Mouse (Mus musculus) CH12.LX (cell line): Measurements from ENCODE around the gene Ddx23. TPM values are rescaled to one million over a fixed set of nuclear protein-coding genes. Genes with fewer than 3 reads are reported as not detected.

Experiments used
- DNase-seq: peaks from one replicate; pipeline ENCODE4 v3.0.0-alpha.2; 2013; ENCODE audit errors: extremely low read depth
- H3K27ac ChIP-seq: 2 replicates; pipeline ENCODE4 v1.5.1; 2012; ENCODE audit warnings: low read depth, mild to moderate bottlenecking, control low read depth, moderate library complexity; ENCODE audit not compliant: insufficient read depth
- H3K27me3 ChIP-seq: replicated peaks from 2 replicates; pipeline ENCODE3; 2012; ENCODE audit warnings: inconsistent platforms
- H3K36me3 ChIP-seq, 2 experiments: replicated peaks in 1 of 2; 2 replicates each; pipeline versions ENCODE3 to v1.6.1; 2012; ENCODE audit warnings: inconsistent platforms in 1 of 2, low read length in 1 of 2, mild to moderate bottlenecking in 1 of 2, mixed read lengths in 1 of 2, moderate library complexity in 1 of 2; ENCODE audit not compliant: control insufficient read depth in 1 of 2, insufficient read depth in 1 of 2
- H3K4me1 ChIP-seq, 2 experiments: 2 replicates each; pipeline ENCODE4 v1.6.1; 2012; ENCODE audit warnings: inconsistent platforms in 1 of 2, moderate library complexity in 1 of 2; ENCODE audit not compliant: insufficient read depth in 2 of 2, control insufficient read depth in 1 of 2
- H3K4me2 ChIP-seq: 2 replicates; pipeline ENCODE4 v1.6.1; 2012; ENCODE audit warnings: low read depth, mild to moderate bottlenecking, control low read depth; ENCODE audit not compliant: poor library complexity, insufficient read depth, severe bottlenecking
- H3K4me3 ChIP-seq, 3 experiments: fragments of 150-350 bp in 1 of 3; sonication (generic) in 1 of 3; replicated peaks in 1 of 3; 2 replicates each; pipeline versions ENCODE3 to v1.5.1; 2011 to 2012; ENCODE audit warnings: low read depth in 2 of 3, low read length in 2 of 3, mild to moderate bottlenecking in 2 of 3, moderate library complexity in 2 of 3, control low read depth in 1 of 3, improper control_type of control experiment in 1 of 3, inconsistent platforms in 1 of 3, mixed read lengths in 1 of 3; ENCODE audit not compliant: poor library complexity in 1 of 3
- H3K79me2 ChIP-seq: replicated peaks from 2 replicates; pipeline ENCODE4 v1.6.1; 2012; ENCODE audit warnings: mild to moderate bottlenecking, moderate library complexity; ENCODE audit not compliant: control insufficient read depth, poor library complexity, insufficient read depth, severe bottlenecking; ENCODE audit errors: extremely low read depth
- H3K9ac ChIP-seq: 2 replicates; pipeline ENCODE4 v1.6.1; 2012; ENCODE audit warnings: low read depth, mild to moderate bottlenecking, control low read depth, moderate library complexity; ENCODE audit not compliant: insufficient read depth
- H3K9me3 ChIP-seq: replicated peaks from 2 replicates; pipeline ENCODE3; 2012; ENCODE audit warnings: low read length, inconsistent platforms, mixed read lengths
- BHLHE40 ChIP-seq: IDR thresholded peaks from 2 replicates; pipeline ENCODE4 v1.6.1; 2011; ENCODE audit warnings: mild to moderate bottlenecking, low read depth, low read length, improper control_type of control experiment
- CHD2 ChIP-seq: IDR thresholded peaks from 2 replicates; pipeline ENCODE4 v1.6.1; 2011; ENCODE audit warnings: low read length, improper control_type of control experiment
- E2F4 ChIP-seq: IDR thresholded peaks from 2 replicates; pipeline ENCODE4 v1.6.1; 2011; ENCODE audit warnings: low read depth, low read length, improper control_type of control experiment; ENCODE audit not compliant: insufficient replicate concordance
- EP300 ChIP-seq: IDR thresholded peaks from 2 replicates; pipeline ENCODE4 v1.6.1; 2011; ENCODE audit warnings: low read length, improper control_type of control experiment
- GABPA ChIP-seq: IDR thresholded peaks from 2 replicates; pipeline ENCODE4 v1.6.1; 2012; ENCODE audit warnings: low read depth, low read length, improper control_type of control experiment, inconsistent platforms; ENCODE audit not compliant: insufficient replicate concordance
- JUND ChIP-seq: conservative IDR thresholded peaks from 2 replicates; pipeline ENCODE4 v1.6.1; 2011; ENCODE audit warnings: low read depth, low read length, improper control_type of control experiment
- MAZ ChIP-seq: IDR thresholded peaks from 2 replicates; pipeline ENCODE4 v1.6.1; 2012; ENCODE audit warnings: low read depth, mild to moderate bottlenecking, inconsistent platforms, low read length, improper control_type of control experiment, moderate library complexity
- MXI1 ChIP-seq: IDR thresholded peaks from 2 replicates; pipeline ENCODE4 v1.6.1; 2011; ENCODE audit warnings: mild to moderate bottlenecking, low read depth, low read length, improper control_type of control experiment
- MYC ChIP-seq: IDR thresholded peaks from 2 replicates; pipeline ENCODE4 v1.6.1; 2011; ENCODE audit warnings: low read depth, mild to moderate bottlenecking, improper control_type of control experiment, low read length
- NELFE ChIP-seq: IDR thresholded peaks from 2 replicates; pipeline ENCODE4 v1.6.1; 2011; ENCODE audit warnings: low read depth, low read length, improper control_type of control experiment
- POLR2AphosphoS2 ChIP-seq: IDR thresholded peaks from 2 replicates; pipeline ENCODE4 v1.6.1; 2011; ENCODE audit warnings: low read depth, low read length, improper control_type of control experiment
- RAD21 ChIP-seq: IDR thresholded peaks from 2 replicates; pipeline ENCODE4 v1.6.1; 2011; ENCODE audit warnings: low read depth, mild to moderate bottlenecking, low read length, improper control_type of control experiment, moderate library complexity
- RCOR1 ChIP-seq: conservative IDR thresholded peaks from 2 replicates; pipeline ENCODE4 v1.6.1; 2012; ENCODE audit warnings: low read depth, mild to moderate bottlenecking, inconsistent platforms, low read length, improper control_type of control experiment
- SMC3 ChIP-seq: IDR thresholded peaks from 2 replicates; pipeline ENCODE4 v1.6.1; 2011; ENCODE audit warnings: low read depth, low read length, improper control_type of control experiment
- TBP ChIP-seq: conservative IDR thresholded peaks from 2 replicates; pipeline ENCODE4 v1.6.1; 2011; ENCODE audit warnings: low read depth, low read length, improper control_type of control experiment
- UBTF ChIP-seq: IDR thresholded peaks from 2 replicates; pipeline ENCODE4 v1.6.1; 2012; ENCODE audit warnings: low read depth, mild to moderate bottlenecking, inconsistent platforms, low read length, improper control_type of control experiment, moderate library complexity
- USF2 ChIP-seq: conservative IDR thresholded peaks from 2 replicates; pipeline ENCODE4 v1.6.1; 2011; ENCODE audit warnings: low read depth, low read length, improper control_type of control experiment
- ZC3H11A ChIP-seq: IDR thresholded peaks from 2 replicates; pipeline ENCODE4 v1.6.1; 2012; ENCODE audit warnings: low read depth, mild to moderate bottlenecking, inconsistent platforms, low read length, improper control_type of control experiment
- ZKSCAN1 ChIP-seq: IDR thresholded peaks from 2 replicates; pipeline ENCODE4 v1.6.1; 2012; ENCODE audit warnings: low read depth, inconsistent platforms, low read length, improper control_type of control experiment, borderline replicate concordance
- ZNF384 ChIP-seq: IDR thresholded peaks from 2 replicates; pipeline ENCODE4 v1.6.1; 2012; ENCODE audit warnings: low read depth, low read length, improper control_type of control experiment, inconsistent platforms
- dilution Hi-C: fragments of 300-500 bp; cut with MboI; formaldehyde crosslinking; loops from 2 replicates; pipeline ENCODE4 v1.14.3; 2020; ENCODE audit warnings: low sequenced_read_pairs; ENCODE audit not compliant: extremely low pct_unique_long_range_greater_than_20kb, extremely low pct_ligation_motif_present
- in situ Hi-C: fragments of 300-500 bp; cut with MboI; formaldehyde crosslinking; loops from 3 replicates; pipeline ENCODE4 v1.14.3; 2019; ENCODE audit warnings: low sequenced_read_pairs, low pct_ligation_motif_present, low pct_unique_long_range_greater_than_20kb, mixed read lengths
- polyA plus RNA-seq: library from polyadenylated mRNA; unstranded; fragments of >175 nt; gene quantifications from 2 replicates; pipeline ENCODE4 v1.2.1, GENCODE M21; 2012; ENCODE audit warnings: low read depth; ENCODE audit not compliant: insufficient read length
- total RNA-seq, 2 experiments: library from RNA; depleted of rRNA; stranded (reverse); fragments of 300-350 nt in 1 of 2; fragments of >200 nt in 1 of 2; gene quantifications; 2 replicates each; pipeline ENCODE4 v1.2.3; 2012 to 2014

Gene Ddx23
- total and polyA plus RNA-seq, 3 experiments: 58.5 to 148 (median 103) TPM

DNA sequence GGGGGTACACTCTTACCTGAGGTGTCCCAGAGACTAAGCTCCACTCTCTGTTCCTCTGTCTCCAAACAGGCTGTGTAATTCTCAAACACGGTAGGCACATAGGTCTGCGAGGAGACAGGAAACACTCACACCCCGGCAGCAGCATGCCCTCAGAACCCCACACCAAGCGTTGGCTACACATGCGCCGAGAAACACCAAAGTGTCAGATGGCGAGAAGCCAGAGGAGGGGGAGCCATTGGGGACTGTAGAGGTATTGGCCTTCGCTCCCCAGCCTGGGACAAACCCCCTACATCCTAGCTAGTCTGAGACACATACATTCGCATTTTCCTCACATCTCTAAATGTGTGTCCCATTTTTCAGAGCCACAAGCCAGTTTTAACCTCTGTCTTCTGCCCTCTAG is 13.8 kb upstream of the Ddx23 start:
- in situ Hi-C loops: no loop called here
- Histone ChIP-seq H3K27ac (no peak overlapping the region), H3K4me3 (peak overlapping the region in 2 of 3 experiments; percentile 10 to 61), H3K4me2 (peak overlapping the region; percentile 49), H3K36me3 (peaks cover 0 to 30% of the 10 kb centered on the region in 2 experiments), H3K9ac (no peak overlapping the region), H3K79me2 (no peaks in the 10 kb centered on the region), H3K4me1 (peaks cover 14 to 35% of the 10 kb centered on the region in 2 experiments), H3K27me3 (peaks cover 7% of the 10 kb centered on the region), H3K9me3 (no peaks in the 10 kb centered on the region)
- dilution Hi-C loops: no loop called here
- TF ChIP-seq GABPA: no peak
- DNase-seq: no peak

DNA sequence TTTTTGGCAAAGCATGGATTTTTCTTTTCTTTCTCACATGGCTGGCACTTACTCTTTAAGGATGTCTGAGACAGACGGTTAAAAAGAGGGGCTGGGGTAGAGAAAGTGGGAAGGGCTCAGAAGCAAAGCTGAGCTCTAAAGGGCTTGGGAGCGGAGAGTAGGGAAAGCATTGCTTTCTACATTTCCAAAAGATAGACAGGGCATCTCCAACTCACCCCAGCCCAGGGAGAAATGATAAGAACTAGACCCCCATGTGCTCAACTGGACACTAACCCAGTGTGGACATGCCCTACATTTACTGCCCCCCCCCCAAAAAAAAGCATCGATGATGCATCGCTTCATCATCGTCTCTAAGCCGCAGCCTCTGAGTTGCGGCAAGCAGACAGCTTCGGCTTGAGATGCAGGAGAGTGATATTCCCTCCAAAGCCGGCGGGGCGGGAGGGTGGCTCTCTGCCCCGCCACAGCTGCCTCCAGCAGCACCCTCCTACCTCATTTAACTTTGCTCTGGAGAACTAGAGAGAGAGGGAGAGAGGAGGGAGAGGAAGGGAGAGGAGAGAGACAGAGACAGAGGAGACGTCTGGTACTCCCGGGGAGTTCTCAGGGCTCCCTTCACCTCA is 13.0 kb upstream of the Ddx23 start:
- Histone ChIP-seq H3K36me3 (peaks cover 0 to 34% of the 10 kb centered on the region in 2 experiments), H3K9ac (no peak overlapping the region), H3K27ac (no peak overlapping the region), H3K4me3 (no peak overlapping the region)
- TF ChIP-seq MYC (no peak), ZNF384 (no peak), RAD21 (no peak), ZKSCAN1 (no peak), USF2 (no peak), RCOR1 (no peak), TBP (no peak), MAZ (no peak), POLR2AphosphoS2 (no peak), NELFE (no peak), JUND (no peak), E2F4 (no peak), BHLHE40 (no peak), SMC3 (no peak), UBTF (no peak), GABPA (no peak), CHD2 (no peak), MXI1 (no peak), EP300 (no peak), ZC3H11A (no peak)
- TF ChIP-seq, all 38 proteins: peak for 0
- peaks cover 14 to 35% of the 10 kb centered on the region in 2 experiments for H3K4me1 ChIP-seq
- no peaks in the 10 kb centered on the region for H3K9me3 ChIP-seq
- in situ Hi-C loops: no loop called here
- dilution Hi-C loops: no loop called here
- H3K4me2 ChIP-seq: no peak overlapping the region
- no peak for DNase-seq
- H3K79me2 ChIP-seq: no peaks in the 10 kb centered on the region
- H3K27me3 ChIP-seq: peaks cover 5% of the 10 kb centered on the region
